Mouse (Mus musculus) cortical plate, adult 2 months (tissue): ENCODE data around the gene Ddx19b.

Experiments used
- CTCF ChIP-seq: fragments of 200-500 bp; IDR thresholded peaks from 2 replicates; pipeline ENCODE4 v1.5.1; 2011; ENCODE audit warnings: mild to moderate bottlenecking, control low read depth, low read length; ENCODE audit not compliant: insufficient read depth; ENCODE audit errors: extremely low read depth
- POLR2A ChIP-seq: fragments of 200-500 bp; IDR thresholded peaks from 2 replicates; pipeline ENCODE4 v1.6.1; 2011; ENCODE audit warnings: mild to moderate bottlenecking, low read length, control low read depth; ENCODE audit not compliant: insufficient read depth; ENCODE audit errors: extremely low read depth

GRCm38 (mm10) chr8:110963051-110963450 lies 68.5 kb downstream of the Ddx19b start:
- TF ChIP-seq CTCF (no peak), POLR2A (no peak)
